Mouse (Mus musculus): ENCODE measurements at regions not wholly inside any gene's neighbourhood (a gene's known extent, or its start where the extent isn't known, plus 50 kb on each side); places are given as distances from the start of the nearest gene placed in this dataset.

DNA sequence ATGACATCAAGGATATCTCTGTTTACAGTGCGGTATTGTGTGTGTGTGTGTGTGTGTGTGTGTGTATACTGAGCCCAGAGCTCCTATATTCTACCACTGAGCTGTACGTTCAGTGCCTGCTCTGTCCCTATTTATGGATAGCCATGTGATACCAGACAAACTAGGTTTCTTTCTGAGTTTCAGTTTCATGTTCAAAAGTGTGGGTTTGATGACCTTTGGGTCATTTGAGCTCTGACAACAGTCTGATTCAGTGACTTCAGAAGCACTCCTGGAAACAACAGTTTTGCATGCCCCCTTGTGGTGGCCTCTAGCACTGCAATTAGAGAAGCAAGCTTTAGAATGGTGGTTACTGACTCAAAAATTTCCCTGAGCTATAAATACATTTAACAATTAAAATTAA, 50.9 kb upstream of the Tent2 start:
- H3K4me2 ChIP-seq (replicated peaks; ENCODE audit: low read depth, low read length), result no peak overlapping the region
- no peak overlapping the region for H3K4me3 ChIP-seq (ENCODE audit: low read depth, low read length)
- H3K4me1 ChIP-seq (replicated peaks; ENCODE audit: control insufficient read depth, insufficient read depth, low read length), result no peaks in the 10 kb centered on the region
- no peaks in the 10 kb centered on the region for H3K9me3 ChIP-seq (ENCODE audit: control insufficient read depth, low read length)
- H3K9ac ChIP-seq (ENCODE audit: low read depth, low read length), result no peak overlapping the region
- no peak overlapping the region for H3K27ac ChIP-seq (ENCODE audit: low read depth, low read length)
- H3K27me3 ChIP-seq (ENCODE audit: control insufficient read depth, insufficient read depth, low read length), result no peaks in the 10 kb centered on the region
- WGBS, result 88% methylated on average over 2 of the region's 2 CpGs
- peak; percentile 87 for DNase-seq (ENCODE audit: low spot score)
- no peaks in the 10 kb centered on the region for H3K36me3 ChIP-seq (ENCODE audit: control insufficient read depth, insufficient read depth, low read length)
- ATAC-seq (ENCODE audit: low FRiP score), result peak; percentile 53; the same call in 1 of the 2 replicates

DNA sequence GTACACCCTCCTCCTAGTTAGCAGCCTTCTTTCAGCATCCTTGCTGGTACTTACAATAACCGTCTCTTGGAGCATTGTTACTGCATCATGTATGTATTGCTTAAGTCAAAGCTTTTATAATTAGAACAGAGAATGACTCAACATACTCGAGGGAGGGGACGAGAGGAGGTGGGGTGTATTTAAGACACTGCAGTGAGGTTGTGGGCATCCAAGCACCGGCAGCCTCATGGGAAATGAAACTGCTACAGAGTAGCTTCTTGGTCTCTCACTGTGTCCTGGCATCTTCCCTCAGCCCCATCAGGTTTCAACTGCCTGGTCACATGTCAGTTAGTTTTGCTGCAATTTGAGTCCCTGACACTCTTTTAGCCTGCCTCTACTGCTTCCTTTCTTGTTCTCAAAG, 50.7 kb upstream of the Homer1 start:
- no peak for ATAC-seq (ENCODE audit: low FRiP score)
- H3K36me3 ChIP-seq (ENCODE audit: control insufficient read depth, insufficient read depth, low read length), result no peaks in the 10 kb centered on the region
- H3K4me1 ChIP-seq (replicated peaks; ENCODE audit: control insufficient read depth, insufficient read depth, low read length), result no peaks in the 10 kb centered on the region
- H3K4me2 ChIP-seq (replicated peaks; ENCODE audit: low read depth, low read length), result no peak overlapping the region
- no peaks in the 10 kb centered on the region for H3K27me3 ChIP-seq (ENCODE audit: control insufficient read depth, insufficient read depth, low read length)
- DNase-seq (ENCODE audit: low spot score), result no peak
- H3K9me3 ChIP-seq (ENCODE audit: control insufficient read depth, low read length), result no peaks in the 10 kb centered on the region
- no peak overlapping the region for H3K4me3 ChIP-seq (ENCODE audit: low read depth, low read length)
- H3K9ac ChIP-seq (ENCODE audit: low read depth, low read length), result no peak overlapping the region
- H3K27ac ChIP-seq (ENCODE audit: low read depth, low read length), result no peak overlapping the region
- 84% methylated on average over 4 of the region's 4 CpGs for WGBS
